Mouse (Mus musculus) hindbrain, embryonic 16.5 days (tissue): Measurements from ENCODE around the gene Polr3gl. TPM values are rescaled to one million over a fixed set of nuclear protein-coding genes. Genes with fewer than 3 reads are reported as not detected.

Experiments used
- ATAC-seq: fragments of 200-750 bp; cut with Nextera tagmentation; 2 replicates; pipeline ENCODE4 v1.8.0; 2017; ENCODE audit warnings: moderate TSS enrichment, moderate library complexity
- H3K27ac ChIP-seq: fragments of 300-500 bp; sonication (generic); 2 replicates; pipeline ENCODE4 v1.5.1; 2014; ENCODE audit warnings: low read depth, mild to moderate bottlenecking, control low read depth, low read length, moderate library complexity
- H3K27me3 ChIP-seq: fragments of 300-500 bp; sonication (generic); replicated peaks from 2 replicates; pipeline ENCODE4 v1.6.1; 2014; ENCODE audit warnings: low read length; ENCODE audit not compliant: control insufficient read depth, insufficient read depth
- H3K36me3 ChIP-seq: fragments of 300-500 bp; sonication (generic); 2 replicates; pipeline ENCODE4 v1.6.1; 2014; ENCODE audit warnings: mild to moderate bottlenecking, low read length, moderate library complexity, mixed read lengths; ENCODE audit not compliant: control insufficient read depth, insufficient read depth
- H3K4me1 ChIP-seq: fragments of 300-500 bp; sonication (generic); 2 replicates; pipeline ENCODE4 v1.6.1; 2014; ENCODE audit warnings: low read depth, low read length; ENCODE audit not compliant: control insufficient read depth, insufficient read depth
- H3K4me2 ChIP-seq: fragments of 300-500 bp; sonication (generic); 2 replicates; pipeline ENCODE4 v1.6.1; 2014; ENCODE audit warnings: mild to moderate bottlenecking, low read length, control low read depth, moderate library complexity
- H3K4me3 ChIP-seq: fragments of 300-500 bp; sonication (generic); 2 replicates; pipeline ENCODE4 v1.5.1; 2014; ENCODE audit warnings: mild to moderate bottlenecking, low read length, control low read depth, moderate library complexity
- H3K9ac ChIP-seq: fragments of 300-500 bp; sonication (generic); 2 replicates; pipeline ENCODE4 v1.6.1; 2014; ENCODE audit warnings: low read depth, mild to moderate bottlenecking, control low read depth, low read length, moderate library complexity
- H3K9me3 ChIP-seq: fragments of 300-500 bp; sonication (generic); 2 replicates; pipeline ENCODE4 v1.6.1; 2014; ENCODE audit warnings: mild to moderate bottlenecking, low read length, moderate library complexity; ENCODE audit not compliant: control insufficient read depth
- WGBS: fragments of 180-500 bp; shearing (Covaris S2); extraction: QIAGEN DNeasy Blood & Tissue Kit; methylation state at CpG from one replicate; pipeline ENCODE4 v1.1.7; 2014; 5-methylcytosine and 5-hydroxymethylcytosine counted together
- polyA plus RNA-seq: library from polyadenylated mRNA; unstranded; fragments of >200 nt; fragmentation: Nextera tagmentation; extraction: Ambion mirVana; gene quantifications from 2 replicates; pipeline ENCODE4 v1.2.1, GENCODE M21; 2015

The Polr3gl gene
- polyA plus RNA-seq, 1 experiment from 2014 or later, result 31.0 TPM

- Histone ChIP-seq H3K4me3 (no peak overlapping the region), H3K4me1 (peaks cover 73% of the 10 kb centered on the region), H3K27me3 (no peaks in the 10 kb centered on the region), H3K36me3 (no peaks in the 10 kb centered on the region), H3K9me3 (no peaks in the 10 kb centered on the region), H3K4me2 (peak overlapping the region; percentile 99; the same call in 1 of the 2 replicates), H3K9ac (peak overlapping the region; percentile 80; the same call in 1 of the 2 replicates), H3K27ac (no peak overlapping the region)
- 84% methylated on average over 3 of the region's 3 CpGs for WGBS
- no peak for ATAC-seq
Measured at GRCm38 (mm10) chr3:96599411-96599810, 5.4 kb upstream of the Polr3gl start.

- Histone ChIP-seq H3K27ac (no peak overlapping the region), H3K27me3 (no peaks in the 10 kb centered on the region), H3K4me1 (peaks cover 69% of the 10 kb centered on the region), H3K4me2 (peak overlapping the region; percentile 99), H3K36me3 (no peaks in the 10 kb centered on the region), H3K9me3 (no peaks in the 10 kb centered on the region), H3K9ac (peak overlapping the region; percentile 80), H3K4me3 (peak overlapping the region; percentile 59)
- ATAC-seq, result no peak
- 53% methylated on average over 8 of the region's 8 CpGs for WGBS
Measured at GRCm38 (mm10) chr3:96599069-96599393, 5.0 kb upstream of the Polr3gl start.

- Histone ChIP-seq H3K4me1 (peaks cover 63% of the 10 kb centered on the region), H3K9me3 (no peaks in the 10 kb centered on the region), H3K4me2 (peak overlapping the region; percentile 99), H3K27ac (peak overlapping the region; percentile 77), H3K27me3 (no peaks in the 10 kb centered on the region), H3K9ac (peak overlapping the region; percentile 80), H3K36me3 (no peaks in the 10 kb centered on the region), H3K4me3 (peak overlapping the region; percentile 59)
- no peak for ATAC-seq
- 1% methylated on average over 54 of the region's 54 CpGs for WGBS
Measured at GRCm38 (mm10) chr3:96598156-96599068, 4.4 kb upstream of the Polr3gl start.

GRCm38 (mm10) chr3:96597435-96597891, 3.5 kb upstream of the Polr3gl start:
- H3K4me1 ChIP-seq, result peaks cover 62% of the 10 kb centered on the region
- no peaks in the 10 kb centered on the region for H3K27me3 ChIP-seq
- peak overlapping the region; percentile 77 for H3K27ac ChIP-seq
- ATAC-seq, result no peak
- H3K36me3 ChIP-seq, result no peaks in the 10 kb centered on the region
- WGBS, result under 1% methylated on average over 40 of the region's 40 CpGs
- H3K4me2 ChIP-seq, result peak overlapping the region; percentile 99
- H3K9ac ChIP-seq, result peak overlapping the region; percentile 80
- peak overlapping the region; percentile 59 for H3K4me3 ChIP-seq
- no peaks in the 10 kb centered on the region for H3K9me3 ChIP-seq

GRCm38 (mm10) chr3:96596855-96597254, 2.9 kb upstream of the Polr3gl start:
- Histone ChIP-seq H3K27ac (peak overlapping the region; percentile 77), H3K4me3 (peak overlapping the region; percentile 59), H3K4me2 (peak overlapping the region; percentile 99), H3K4me1 (peaks cover 57% of the 10 kb centered on the region), H3K9me3 (no peaks in the 10 kb centered on the region), H3K9ac (peak overlapping the region; percentile 80), H3K36me3 (no peaks in the 10 kb centered on the region), H3K27me3 (no peaks in the 10 kb centered on the region)
- WGBS, result 2% methylated on average over 11 of the region's 12 CpGs
- ATAC-seq, result no peak

GRCm38 (mm10) chr3:96596228-96596707, 2.3 kb upstream of the Polr3gl start, which contains the start of gene Ankrd34a:
Gene Ankrd34a, plus strand, starts transcription at chr3:96596636.
- peak; percentile 6; the same call in 1 of the 2 replicates for ATAC-seq
- Histone ChIP-seq H3K36me3 (no peaks in the 10 kb centered on the region), H3K9me3 (no peaks in the 10 kb centered on the region), H3K27me3 (no peaks in the 10 kb centered on the region), H3K9ac (peak within 1 kb of the TSS; percentile 80), H3K4me1 (peaks cover 57% of the 10 kb centered on the region), H3K4me3 (peak within 1 kb of the TSS; percentile 59), H3K4me2 (peak within 1 kb of the TSS; percentile 99), H3K27ac (peak within 1 kb of the TSS; percentile 77)
- WGBS, result 2% methylated on average over 21 of the region's 23 CpGs

- Histone ChIP-seq H3K27me3 (no peaks in the 10 kb centered on the region), H3K27ac (peak overlapping the region; percentile 77), H3K36me3 (no peaks in the 10 kb centered on the region), H3K4me1 (peaks cover 56% of the 10 kb centered on the region), H3K4me2 (peak overlapping the region; percentile 99), H3K4me3 (peak overlapping the region; percentile 59), H3K9me3 (no peaks in the 10 kb centered on the region), H3K9ac (peak overlapping the region; percentile 80; the same call in 1 of the 2 replicates)
- ATAC-seq, result no peak
- 27% methylated on average over 6 of the region's 6 CpGs for WGBS
Measured at GRCm38 (mm10) chr3:96595661-96596060, 1.7 kb upstream of the Polr3gl start.

GRCm38 (mm10) chr3:96594851-96595250, 870 bp upstream of the Polr3gl start:
- 85% methylated on average over 5 of the region's 5 CpGs for WGBS

GRCm38 (mm10) chr3:96593374-96593773, 607 bp downstream of the Polr3gl start:
- H3K27me3 ChIP-seq, result no peaks in the 10 kb centered on the region
- peak overlapping the region; percentile 55 for H3K4me3 ChIP-seq
- no peaks in the 10 kb centered on the region for H3K36me3 ChIP-seq
- peaks cover 35% of the 10 kb centered on the region for H3K4me1 ChIP-seq
- H3K4me2 ChIP-seq, result peak overlapping the region; percentile 85
- peak overlapping the region; percentile 68 for H3K9ac ChIP-seq
- WGBS, result under 1% methylated on average over 10 of the region's 10 CpGs
- H3K9me3 ChIP-seq, result no peaks in the 10 kb centered on the region
- H3K27ac ChIP-seq, result peak overlapping the region; percentile 83
- no peak for ATAC-seq

More at GRCm38 (mm10) chr3:96594851-96595250, 870 bp upstream of the Polr3gl start:
- Histone ChIP-seq H3K4me3 (no peak overlapping the region), H3K4me1 (peaks cover 48% of the 10 kb centered on the region), H3K9me3 (no peaks in the 10 kb centered on the region), H3K36me3 (no peaks in the 10 kb centered on the region), H3K27me3 (no peaks in the 10 kb centered on the region), H3K9ac (no peak overlapping the region), H3K27ac (no peak overlapping the region), H3K4me2 (no peak overlapping the region)
- no peak for ATAC-seq
